Comparison of ENCODE assay signal across 19 mouse cellular contexts in genomic region chr14:99392813-99393212, GRCm38 (mm10).
"Had no signal": no experiment of that assay in that cellular context is flagged by ENCODE, and none has a peak within 500 bp of the region (broad histone marks: within the 10 kb centered on the region; RNA-seq: fewer than 3 reads in every experiment).

No protein-coding gene starts in this region.

- H3K4me2 ChIP-seq: limb, embryonic 13.5 days; liver, embryonic 12.5 days; liver, embryonic 15.5 days; lung, embryonic 15.5 days; midbrain, embryonic 11.5 days had no signal

- H3K4me3 ChIP-seq: layer of hippocampus, adult 2 months; limb, embryonic 10.5 days; limb, embryonic 13.5 days; liver, embryonic 12.5 days; liver, embryonic 15.5 days; lung, embryonic 15.5 days had no signal

- H3K9ac ChIP-seq: limb, embryonic 13.5 days; liver, embryonic 12.5 days; liver, embryonic 15.5 days; lung, embryonic 15.5 days had no signal

- ATAC-seq: liver, embryonic 12.5 days had no signal

- H3K4me1 ChIP-seq: limb, embryonic 10.5 days; limb, embryonic 13.5 days; liver, embryonic 12.5 days; liver, embryonic 15.5 days; lung, embryonic 15.5 days had no signal

- H3K27ac ChIP-seq: layer of hippocampus, adult 2 months; limb, embryonic 10.5 days; limb, embryonic 13.5 days; liver, embryonic 12.5 days; liver, embryonic 15.5 days; lung, embryonic 15.5 days; stomach, postnatal 0 days had no signal

- H3K27me3 ChIP-seq: limb, embryonic 13.5 days; liver, embryonic 12.5 days; liver, embryonic 15.5 days; lung, embryonic 15.5 days had no signal

- H3K9me3 ChIP-seq: limb, embryonic 10.5 days; limb, embryonic 13.5 days; liver, embryonic 12.5 days; liver, embryonic 15.5 days; lung, embryonic 15.5 days had no signal

- H3K36me3 ChIP-seq: limb, embryonic 10.5 days; limb, embryonic 13.5 days; liver, embryonic 12.5 days; liver, embryonic 15.5 days; lung, embryonic 15.5 days had no signal

- DNase-seq: layer of hippocampus, adult 9-11 months; liver; lung, adult 18-20 months; lung, postnatal 10 days; lung, postnatal 4 days; midbrain, embryonic 14.5 days; retina, postnatal 1 day; right cerebral cortex, postnatal 25 days; thymus, adult 2 months; thymus, postnatal 14 days; thymus, postnatal 4 days had no signal
